Mouse (Mus musculus): Measurements from ENCODE around the gene Rubcn. TPM values are rescaled to one million over a fixed set of nuclear protein-coding genes. Genes with fewer than 3 reads are reported as not detected.
"Not testable (repeated sequence)": the region's sequence is repeated elsewhere in the genome, so short reads cannot be mapped to it uniquely, and the experiment has no call there.

Rubcn gene
- polyA plus RNA-seq, 1 experiment from 2014 or later: 30.4 TPM

DNA sequence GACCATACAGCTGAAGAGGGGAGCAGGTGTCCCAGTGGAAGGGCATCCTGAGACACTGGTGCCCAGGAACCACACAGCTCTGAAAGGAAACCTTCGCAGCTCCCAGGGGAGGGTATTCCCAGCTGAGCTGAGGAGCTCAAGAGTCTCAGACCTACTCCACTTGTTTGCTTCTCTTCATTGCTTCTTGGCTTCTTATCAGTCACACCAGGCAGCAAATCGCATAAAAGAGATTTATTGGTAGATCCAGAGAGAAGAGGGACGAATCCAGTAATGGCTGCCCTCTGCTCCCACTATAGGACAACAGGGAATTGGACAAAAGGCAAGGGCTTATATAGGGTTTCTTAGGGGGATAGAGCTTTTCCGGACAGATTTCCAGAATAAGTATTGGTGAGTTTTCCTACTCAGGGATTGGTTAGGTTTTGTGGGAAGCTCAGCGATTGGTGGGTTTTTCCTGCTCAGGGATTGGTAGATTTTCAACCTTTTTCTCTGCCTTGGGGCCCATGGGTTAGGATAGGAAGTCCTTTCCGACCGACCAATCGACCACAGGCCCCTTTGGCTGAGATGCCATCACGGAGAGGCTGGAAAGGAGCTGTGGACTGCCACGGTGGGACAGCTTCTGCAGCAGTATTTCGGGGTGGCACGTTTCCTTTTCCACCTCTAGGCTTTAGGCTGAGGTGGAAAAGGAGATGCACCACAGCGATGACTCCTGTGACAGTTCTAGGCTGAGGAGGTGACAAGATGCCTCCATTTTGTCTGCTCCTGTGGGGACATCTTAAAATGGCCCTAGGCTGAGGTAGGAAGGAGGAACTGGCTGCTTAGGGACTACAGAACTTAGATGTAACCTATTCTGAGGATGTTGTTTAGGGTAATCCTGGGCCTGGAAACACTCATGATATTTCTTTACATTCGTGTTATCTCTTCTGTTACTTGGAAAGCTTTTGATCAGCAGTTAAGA lies 1.7 kb upstream of the Rubcn start:
- Histone ChIP-seq H3K4me3 (ENCODE audit: control insufficient read depth in 1 of 2, insufficient read depth in 1 of 2, low read depth in 1 of 2, low read length in 2 of 2) (peak overlapping the region; percentile 22 to 74), H3K36me3 (ENCODE audit: control insufficient read depth, insufficient read depth, low read length) (peaks cover 15% of the 10 kb centered on the region; the same call in 1 of the 2 replicates), H3K27ac (replicated peaks in 1 of 2; ENCODE audit: control insufficient read depth in 1 of 2, insufficient read depth in 1 of 2, low read depth in 2 of 2, low read length in 2 of 2) (peak overlapping the region; percentile 36 to 51; a peak in 3 of 4 replicates), H3K9me3 (ENCODE audit: control insufficient read depth, low read length) (no peaks in the 10 kb centered on the region), H3K27me3 (ENCODE audit: control insufficient read depth, insufficient read depth, low read length) (no peaks in the 10 kb centered on the region), H3K4me2 (ENCODE audit: low read length) (peak overlapping the region; percentile 84), H3K4me1 (ENCODE audit: control insufficient read depth in 2 of 2, insufficient read depth in 2 of 2, low read length in 2 of 2) (peaks cover 6 to 38% of the 10 kb centered on the region in 2 experiments), H3K9ac (ENCODE audit: low read length) (peak overlapping the region; percentile 88)
- 78% methylated on average over 14 of the region's 14 CpGs for WGBS
- no peak for ATAC-seq (ENCODE audit: insufficient number of reproducible peaks, insufficient read depth, low FRiP score, low read depth)

DNA sequence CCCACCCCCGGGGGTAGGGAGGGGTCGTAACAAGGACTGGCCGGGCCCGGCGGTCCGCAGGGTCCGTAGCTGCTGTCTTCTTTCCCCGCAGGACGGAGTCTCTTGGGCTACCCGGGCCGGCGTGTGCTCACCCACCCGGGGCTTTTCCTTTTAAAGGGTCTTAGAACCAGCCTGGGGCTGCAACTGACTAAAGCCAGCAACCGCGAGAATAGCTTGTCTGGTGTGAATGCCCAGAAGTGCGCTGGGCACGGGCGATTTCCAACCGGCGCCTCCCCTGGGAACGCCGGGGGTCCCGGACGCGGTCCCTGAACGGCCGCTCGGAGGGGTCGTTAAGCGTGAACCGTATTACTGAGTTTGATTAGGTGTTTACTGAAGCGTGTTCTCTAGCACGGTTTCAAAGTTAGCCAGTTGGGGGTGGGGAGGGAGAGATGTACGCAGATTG lies 612 bp upstream of the Rubcn start:
- Histone ChIP-seq H3K27me3 (ENCODE audit: control insufficient read depth, insufficient read depth, low read length) (no peaks in the 10 kb centered on the region), H3K9me3 (ENCODE audit: control insufficient read depth, low read length) (no peaks in the 10 kb centered on the region), H3K4me2 (ENCODE audit: low read length) (peak overlapping the region; percentile 84), H3K27ac (replicated peaks in 1 of 2; ENCODE audit: control insufficient read depth in 1 of 2, insufficient read depth in 1 of 2, low read depth in 2 of 2, low read length in 2 of 2) (peak overlapping the region in 1 of 2 experiments; percentile 86; a peak in 2 of 4 replicates), H3K9ac (ENCODE audit: low read length) (peak overlapping the region; percentile 88), H3K4me3 (ENCODE audit: control insufficient read depth in 1 of 2, insufficient read depth in 1 of 2, low read depth in 1 of 2, low read length in 2 of 2) (peak overlapping the region; percentile 74 to 83), H3K36me3 (ENCODE audit: control insufficient read depth, insufficient read depth, low read length) (0 out of 2 replicates have a peak, but pooled peaks cover 8% of the 10 kb centered on the region), H3K4me1 (ENCODE audit: control insufficient read depth in 2 of 2, insufficient read depth in 2 of 2, low read length in 2 of 2) (peaks cover 6 to 38% of the 10 kb centered on the region in 2 experiments)
- ATAC-seq (ENCODE audit: insufficient number of reproducible peaks, insufficient read depth, low FRiP score, low read depth): peak; percentile 23; the same call in 1 of the 2 replicates
- WGBS: under 1% methylated on average over 33 of the region's 34 CpGs

DNA sequence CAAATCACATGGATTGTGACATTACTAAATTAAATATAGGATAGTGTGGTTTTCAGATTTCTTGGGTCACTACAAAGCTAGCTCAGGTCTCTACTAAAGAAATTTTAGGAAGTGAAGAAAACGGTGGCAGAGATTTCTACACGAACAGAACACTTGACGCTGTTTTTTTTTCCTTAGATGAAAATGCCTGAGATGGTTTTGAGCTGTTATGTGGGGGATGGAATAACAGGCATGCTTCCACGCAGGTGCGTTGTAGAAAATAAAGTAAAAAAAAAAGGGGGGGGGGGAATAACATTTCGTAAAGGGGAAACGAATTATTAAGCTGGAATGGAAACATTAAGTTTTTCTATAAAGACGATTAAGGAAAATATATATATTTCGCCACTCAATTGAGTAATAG lies 735 bp downstream of the Rubcn start:
- ATAC-seq (ENCODE audit: insufficient number of reproducible peaks, insufficient read depth, low FRiP score, low read depth): no peak
- 10% methylated on average over 9 of the region's 9 CpGs for WGBS
- Histone ChIP-seq H3K4me2 (ENCODE audit: low read length) (peak overlapping the region; percentile 84), H3K36me3 (ENCODE audit: control insufficient read depth, insufficient read depth, low read length) (0 out of 2 replicates have a peak, but pooled peaks cover 8% of the 10 kb centered on the region), H3K9ac (ENCODE audit: low read length) (peak overlapping the region; percentile 88), H3K27ac (replicated peaks in 1 of 2; ENCODE audit: control insufficient read depth in 1 of 2, insufficient read depth in 1 of 2, low read depth in 2 of 2, low read length in 2 of 2) (peak overlapping the region in 1 of 2 experiments; percentile 86; a peak in 1 of 4 replicates), H3K4me1 (ENCODE audit: control insufficient read depth in 2 of 2, insufficient read depth in 2 of 2, low read length in 2 of 2) (peaks cover 6 to 31% of the 10 kb centered on the region in 2 experiments), H3K4me3 (ENCODE audit: control insufficient read depth in 1 of 2, insufficient read depth in 1 of 2, low read depth in 1 of 2, low read length in 2 of 2) (peak overlapping the region; percentile 74 to 83), H3K9me3 (ENCODE audit: control insufficient read depth, low read length) (no peaks in the 10 kb centered on the region), H3K27me3 (ENCODE audit: control insufficient read depth, insufficient read depth, low read length) (no peaks in the 10 kb centered on the region)

DNA sequence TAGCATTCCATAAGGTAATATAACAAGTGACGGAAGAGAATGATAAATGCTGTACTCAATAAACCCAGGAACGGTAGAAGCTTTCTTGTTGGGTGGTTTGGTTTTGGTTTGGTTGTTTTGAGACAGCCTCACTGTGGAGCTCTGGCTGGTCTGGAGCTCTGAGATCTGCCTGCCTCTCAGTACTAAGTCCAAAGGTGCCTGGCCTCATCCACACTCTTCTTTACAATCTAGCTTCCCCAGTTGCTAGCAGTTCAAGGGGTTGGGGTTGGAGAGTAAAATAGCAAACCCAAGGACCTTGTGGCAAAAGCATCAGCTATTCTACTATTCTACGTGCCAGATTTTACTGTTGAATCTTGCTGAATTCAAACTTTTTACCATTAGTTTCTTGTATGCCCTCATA lies 1.7 kb downstream of the Rubcn start:
- no peak overlapping the region for H3K27ac ChIP-seq (replicated peaks in 1 of 2; ENCODE audit: control insufficient read depth in 1 of 2, insufficient read depth in 1 of 2, low read depth in 2 of 2, low read length in 2 of 2)
- no peak overlapping the region for H3K9ac ChIP-seq (ENCODE audit: low read length)
- no peaks in the 10 kb centered on the region for H3K27me3 ChIP-seq (ENCODE audit: control insufficient read depth, insufficient read depth, low read length)
- H3K4me3 ChIP-seq (ENCODE audit: control insufficient read depth in 1 of 2, insufficient read depth in 1 of 2, low read depth in 1 of 2, low read length in 2 of 2): 0 out of 4 replicates have a peak overlapping the region, but pooled peaks of 1 of the 2 experiments have one; percentile 74
- H3K36me3 ChIP-seq (ENCODE audit: control insufficient read depth, insufficient read depth, low read length): 0 out of 2 replicates have a peak, but pooled peaks cover 5% of the 10 kb centered on the region
- no peak for ATAC-seq (ENCODE audit: insufficient number of reproducible peaks, insufficient read depth, low FRiP score, low read depth)
- H3K4me1 ChIP-seq (ENCODE audit: control insufficient read depth in 2 of 2, insufficient read depth in 2 of 2, low read length in 2 of 2): peaks cover 6 to 27% of the 10 kb centered on the region in 2 experiments
- no peaks in the 10 kb centered on the region for H3K9me3 ChIP-seq (ENCODE audit: control insufficient read depth, low read length)
- WGBS: 82% methylated on average over 3 of the region's 3 CpGs
- peak overlapping the region; percentile 84; the same call in 1 of the 2 replicates for H3K4me2 ChIP-seq (ENCODE audit: low read length)

DNA sequence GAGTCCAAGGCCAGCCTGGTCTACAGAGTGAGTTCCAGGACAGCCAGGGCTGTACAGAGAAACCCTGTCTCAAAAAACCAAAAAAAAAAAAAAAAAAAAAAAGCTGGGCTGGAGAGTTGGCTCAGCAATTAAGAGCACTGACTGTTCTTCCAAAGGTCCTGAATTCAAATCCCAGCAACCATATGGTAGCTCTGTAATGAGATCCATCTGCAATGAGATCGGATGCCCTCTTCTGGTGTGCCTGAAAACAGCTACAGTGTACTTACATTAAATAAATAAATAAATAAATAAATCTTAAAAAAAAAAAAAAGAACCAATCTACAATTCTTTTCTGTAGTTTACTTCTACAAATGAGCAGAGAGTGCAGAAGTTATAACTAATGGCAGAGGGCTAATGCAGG lies 2.3 kb downstream of the Rubcn start:
- H3K4me1 ChIP-seq (ENCODE audit: control insufficient read depth in 2 of 2, insufficient read depth in 2 of 2, low read length in 2 of 2): peaks cover 6 to 22% of the 10 kb centered on the region in 2 experiments
- H3K27me3 ChIP-seq (ENCODE audit: control insufficient read depth, insufficient read depth, low read length); H3K27ac ChIP-seq (replicated peaks in 1 of 2; ENCODE audit: control insufficient read depth in 1 of 2, insufficient read depth in 1 of 2, low read depth in 2 of 2, low read length in 2 of 2); H3K4me3 ChIP-seq (ENCODE audit: control insufficient read depth in 1 of 2, insufficient read depth in 1 of 2, low read depth in 1 of 2, low read length in 2 of 2); H3K9me3 ChIP-seq (ENCODE audit: control insufficient read depth, low read length); H3K4me2 ChIP-seq (ENCODE audit: low read length); ATAC-seq (ENCODE audit: insufficient number of reproducible peaks, insufficient read depth, low FRiP score, low read depth); H3K36me3 ChIP-seq (ENCODE audit: control insufficient read depth, insufficient read depth, low read length); H3K9ac ChIP-seq (ENCODE audit: low read length): not testable (repeated sequence)
- WGBS: 62% methylated on average over 1 of the region's 1 CpGs

DNA sequence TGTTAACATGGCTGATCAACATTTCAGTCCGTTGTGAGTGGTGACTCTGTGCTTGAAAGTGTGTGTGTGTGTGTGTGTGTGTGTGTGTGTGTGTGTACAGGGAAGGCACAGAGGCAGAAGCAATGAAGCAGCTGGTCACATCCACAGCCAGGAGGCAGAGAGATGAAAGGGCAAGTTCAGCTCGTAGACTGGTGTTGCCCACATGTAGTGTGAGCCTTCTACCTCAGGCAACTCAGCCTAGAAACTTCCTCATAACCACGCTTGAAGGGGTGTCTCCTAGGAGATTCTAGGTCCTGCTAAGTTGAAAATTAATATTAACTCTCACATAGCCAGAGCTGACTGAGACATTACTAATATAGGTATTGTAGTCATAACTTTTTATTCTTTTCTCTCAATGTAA lies 4.2 kb downstream of the Rubcn start:
- no peaks in the 10 kb centered on the region for H3K27me3 ChIP-seq (ENCODE audit: control insufficient read depth, insufficient read depth, low read length)
- no peaks in the 10 kb centered on the region for H3K36me3 ChIP-seq (ENCODE audit: control insufficient read depth, insufficient read depth, low read length)
- H3K27ac ChIP-seq (replicated peaks in 1 of 2; ENCODE audit: control insufficient read depth in 1 of 2, insufficient read depth in 1 of 2, low read depth in 2 of 2, low read length in 2 of 2): no peak overlapping the region
- H3K4me1 ChIP-seq (ENCODE audit: control insufficient read depth in 2 of 2, insufficient read depth in 2 of 2, low read length in 2 of 2): peaks cover 0 to 6% of the 10 kb centered on the region in 2 experiments; a peak in 1 of 4 replicates
- H3K4me2 ChIP-seq (ENCODE audit: low read length): no peak overlapping the region
- no peak overlapping the region for H3K4me3 ChIP-seq (ENCODE audit: control insufficient read depth in 1 of 2, insufficient read depth in 1 of 2, low read depth in 1 of 2, low read length in 2 of 2)
- H3K9me3 ChIP-seq (ENCODE audit: control insufficient read depth, low read length): no peaks in the 10 kb centered on the region
- no peak for ATAC-seq (ENCODE audit: insufficient number of reproducible peaks, insufficient read depth, low FRiP score, low read depth)
- no peak overlapping the region for H3K9ac ChIP-seq (ENCODE audit: low read length)
- WGBS: 69% methylated on average over 3 of the region's 3 CpGs

DNA sequence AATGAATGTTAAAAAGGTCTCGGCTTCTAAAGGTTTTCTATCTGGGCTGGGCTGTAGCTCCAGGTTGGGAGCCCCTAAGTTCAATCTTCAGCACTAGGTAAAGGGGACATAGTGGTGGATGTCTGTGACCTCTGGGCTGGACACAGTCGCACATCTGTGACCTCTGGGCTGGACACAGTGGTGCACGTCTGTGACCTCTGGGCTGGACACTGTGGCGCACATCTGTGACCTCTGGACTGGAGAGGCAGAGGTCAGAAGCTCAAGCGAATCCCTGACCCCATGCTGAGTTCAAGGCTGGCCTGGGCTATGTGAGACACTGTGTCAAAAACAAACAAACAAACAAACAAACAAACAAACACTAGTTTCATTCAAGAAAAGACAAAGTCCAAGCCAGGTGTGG lies 7.3 kb downstream of the Rubcn start:
- no peak for ATAC-seq (ENCODE audit: insufficient number of reproducible peaks, insufficient read depth, low FRiP score, low read depth)
- Histone ChIP-seq H3K4me3 (ENCODE audit: control insufficient read depth in 1 of 2, insufficient read depth in 1 of 2, low read depth in 1 of 2, low read length in 2 of 2) (no peak overlapping the region), H3K27me3 (ENCODE audit: control insufficient read depth, insufficient read depth, low read length) (no peaks in the 10 kb centered on the region), H3K9me3 (ENCODE audit: control insufficient read depth, low read length) (no peaks in the 10 kb centered on the region), H3K27ac (replicated peaks in 1 of 2; ENCODE audit: control insufficient read depth in 1 of 2, insufficient read depth in 1 of 2, low read depth in 2 of 2, low read length in 2 of 2) (no peak overlapping the region), H3K4me2 (ENCODE audit: low read length) (no peak overlapping the region), H3K9ac (ENCODE audit: low read length) (no peak overlapping the region), H3K36me3 (ENCODE audit: control insufficient read depth, insufficient read depth, low read length) (peaks cover 2% of the 10 kb centered on the region; the same call in 1 of the 2 replicates), H3K4me1 (ENCODE audit: control insufficient read depth in 2 of 2, insufficient read depth in 2 of 2, low read length in 2 of 2) (peaks cover 0 to 22% of the 10 kb centered on the region in 2 experiments; a peak in 3 of 4 replicates)
- 66% methylated on average over 5 of the region's 5 CpGs for WGBS
